In genomic region chr9:58455798-58456197, GRCm38 (mm10) we compare ENCODE assay signal across 9 mouse cellular contexts. TPM values are rescaled to one million over a fixed set of nuclear protein-coding genes. Genes with fewer than 3 reads are reported as not detected.
DNase-seq lines count a peak whose midpoint lies in the region; ATAC-seq lines count a peak whose summit lies in the region.
"Had no signal": no experiment of that assay in that cellular context is flagged by ENCODE, and none has a peak within 500 bp of the region (broad histone marks: within the 10 kb centered on the region; RNA-seq: fewer than 3 reads in every experiment).

No protein-coding gene starts in this region.

- no peak overlapping the region for H3K27ac ChIP-seq in kidney, embryonic 15.5 days
- no peak overlapping the region for H3K27ac ChIP-seq in embryonic facial prominence, embryonic 10.5 days (replicated peaks)
- H3K27ac ChIP-seq in intestine, embryonic 16.5 days (ENCODE audit: low read length): no peak overlapping the region
- peak overlapping the region; percentile 53 for H3K27ac ChIP-seq in midbrain, embryonic 15.5 days
- H3K27ac ChIP-seq: liver, embryonic 13.5 days had no signal

- H3K4me2 ChIP-seq in kidney, embryonic 15.5 days: no peak overlapping the region
- H3K4me2 ChIP-seq in intestine, embryonic 16.5 days (ENCODE audit: low read depth, low read length): no peak overlapping the region
- H3K4me2 ChIP-seq in midbrain, embryonic 15.5 days: no peak overlapping the region
- H3K4me2 ChIP-seq: liver, embryonic 13.5 days had no signal

- 18% methylated on average over 13 of the region's 13 CpGs for WGBS in kidney, embryonic 15.5 days
- WGBS in embryonic facial prominence, embryonic 10.5 days: 14% methylated on average over 13 of the region's 13 CpGs
- WGBS in intestine, embryonic 16.5 days: 17% methylated on average over 13 of the region's 13 CpGs
- WGBS in midbrain, embryonic 15.5 days: 3% methylated on average over 13 of the region's 13 CpGs

- no peak overlapping the region for H3K4me3 ChIP-seq in kidney, embryonic 15.5 days (replicated peaks)
- H3K4me3 ChIP-seq in embryonic facial prominence, embryonic 10.5 days: no peak overlapping the region
- no peak overlapping the region for H3K4me3 ChIP-seq in intestine, embryonic 16.5 days (ENCODE audit: low read length)
- H3K4me3 ChIP-seq in midbrain, embryonic 15.5 days: no peak overlapping the region
- H3K4me3 ChIP-seq: liver, embryonic 13.5 days had no signal

- DNase-seq in kidney, adult 18-20 months: peak; percentile 47
- peak; percentile 21 for DNase-seq in embryonic facial prominence, embryonic 10.5 days (ENCODE audit: low spot score)
- DNase-seq in lung, postnatal 25 days (ENCODE audit: low spot score): no peak
- DNase-seq in T-cell, adult 2 months (ENCODE audit: low spot score): no peak
- DNase-seq: liver, embryonic 13.5 days had no signal

- no peaks in the 10 kb centered on the region for H3K9me3 ChIP-seq in kidney, embryonic 15.5 days (replicated peaks)
- H3K9me3 ChIP-seq in embryonic facial prominence, embryonic 10.5 days: no peaks in the 10 kb centered on the region
- no peaks in the 10 kb centered on the region for H3K9me3 ChIP-seq in intestine, embryonic 16.5 days (ENCODE audit: control insufficient read depth, low read length)
- no peaks in the 10 kb centered on the region for H3K9me3 ChIP-seq in midbrain, embryonic 15.5 days
- H3K9me3 ChIP-seq: liver, embryonic 13.5 days had no signal

- ATAC-seq in kidney, embryonic 15.5 days (replicated peaks; ENCODE audit: low FRiP score): no peak
- ATAC-seq in intestine, embryonic 16.5 days: peak; percentile 46
- peak; percentile 57 for ATAC-seq in midbrain, embryonic 15.5 days (replicated peaks)
- no peak for ATAC-seq in granulocyte monocyte progenitor cell, adult 5-6 weeks (replicated peaks; ENCODE audit: poor library complexity, severe bottlenecking)

- peaks cover 14% of the 10 kb centered on the region for H3K4me1 ChIP-seq in kidney, embryonic 15.5 days
- peaks cover 32% of the 10 kb centered on the region for H3K4me1 ChIP-seq in embryonic facial prominence, embryonic 10.5 days
- peaks cover 5% of the 10 kb centered on the region for H3K4me1 ChIP-seq in intestine, embryonic 16.5 days (ENCODE audit: control insufficient read depth, insufficient read depth, low read length)
- H3K4me1 ChIP-seq in midbrain, embryonic 15.5 days: peaks cover 33% of the 10 kb centered on the region
- H3K4me1 ChIP-seq: liver, embryonic 13.5 days had no signal

- no peaks in the 10 kb centered on the region for H3K36me3 ChIP-seq in kidney, embryonic 15.5 days
- no peaks in the 10 kb centered on the region for H3K36me3 ChIP-seq in embryonic facial prominence, embryonic 10.5 days (replicated peaks)
- H3K36me3 ChIP-seq in intestine, embryonic 16.5 days (ENCODE audit: control insufficient read depth, insufficient read depth, low read length): no peaks in the 10 kb centered on the region
- H3K36me3 ChIP-seq in midbrain, embryonic 15.5 days (replicated peaks): no peaks in the 10 kb centered on the region
- H3K36me3 ChIP-seq: liver, embryonic 13.5 days had no signal

- H3K27me3 ChIP-seq in kidney, embryonic 15.5 days: 0 out of 2 replicates have a peak, but pooled peaks cover 3% of the 10 kb centered on the region
- H3K27me3 ChIP-seq in embryonic facial prominence, embryonic 10.5 days (replicated peaks; ENCODE audit: low read depth, poor library complexity, severe bottlenecking): peaks cover 23% of the 10 kb centered on the region
- H3K27me3 ChIP-seq in intestine, embryonic 16.5 days (replicated peaks; ENCODE audit: control insufficient read depth, insufficient read depth, low read length): no peaks in the 10 kb centered on the region
- no peaks in the 10 kb centered on the region for H3K27me3 ChIP-seq in midbrain, embryonic 15.5 days (replicated peaks)

- H3K9ac ChIP-seq in kidney, embryonic 15.5 days: no peak overlapping the region
- no peak overlapping the region for H3K9ac ChIP-seq in intestine, embryonic 16.5 days (ENCODE audit: low read depth, low read length)
- no peak overlapping the region for H3K9ac ChIP-seq in midbrain, embryonic 15.5 days
- H3K9ac ChIP-seq: liver, embryonic 13.5 days had no signal

RNA-seq across cellular contexts. Expression of gene Insyn1, which starts 32.6 kb away (rescaled TPM):
- polyA plus RNA-seq in kidney, embryonic 15.5 days (2015; fragmentation: Nextera tagmentation; extraction: Ambion mirVana): 1.4 and 2.3 TPM in 2 replicates
- 0.85 and 1.1 TPM in 2 replicates for polyA plus RNA-seq in embryonic facial prominence, embryonic 10.5 days (2016; fragmentation: Nextera tagmentation; extraction: Ambion mirVana)
- 0.35 and 0.62 TPM in 2 replicates for polyA plus RNA-seq in intestine, embryonic 16.5 days (2015; fragmentation: Nextera tagmentation; extraction: Ambion mirVana)
- polyA plus RNA-seq in midbrain, embryonic 15.5 days (2015; fragmentation: Nextera tagmentation; extraction: Ambion mirVana): 10.9 and 14.2 TPM in 2 replicates
- not detected in 2 replicates for total RNA-seq in granulocyte monocyte progenitor cell, adult 5-6 weeks (2014; fragmentation: Nextera tagmentation)
- not detected in 2 replicates for total RNA-seq in granulocyte monocyte progenitor cell, adult 5-6 weeks (2017)

Comparison
In these comparisons a context has a peak if more than half of its experiments do, and no peak if none do; other contexts are left out.
1. DNase-seq: peak in kidney, adult 18-20 months (single experiment) and embryonic facial prominence, embryonic 10.5 days (single experiment); none in lung, postnatal 25 days (single experiment) and T-cell, adult 2 months (single experiment).
2. ATAC-seq: peak in intestine, embryonic 16.5 days (single experiment) and midbrain, embryonic 15.5 days (single experiment); none in kidney, embryonic 15.5 days (single experiment) and granulocyte monocyte progenitor cell, adult 5-6 weeks (single experiment).